ENCODE assay signal across 8 mouse cellular contexts in genomic region chr1:77515651-77515981, GRCm38 (mm10). TPM values are rescaled to one million over a fixed set of nuclear protein-coding genes. Genes with fewer than 3 reads are reported as not detected.
DNase-seq lines count a peak whose midpoint lies in the region; ATAC-seq and TF ChIP-seq lines count a peak whose summit lies in the region.

No protein-coding gene starts in this region.

- H3K27ac ChIP-seq in heart, embryonic 11.5 days (ENCODE audit: low read depth, low read length): no peak overlapping the region
- H3K27ac ChIP-seq in limb, embryonic 10.5 days: peak overlapping the region; percentile 91
- H3K27ac ChIP-seq in midbrain, embryonic 14.5 days (replicated peaks; ENCODE audit: low read depth, low read length): peak overlapping the region; percentile 66

- WGBS in heart, embryonic 11.5 days (ENCODE audit: insufficient replicate concordance): 0% methylated on average over 12 of the region's 12 CpGs
- under 1% methylated on average over 12 of the region's 12 CpGs for WGBS in limb, embryonic 10.5 days
- 1% methylated on average over 12 of the region's 12 CpGs for WGBS in midbrain, embryonic 14.5 days

- peak overlapping the region; percentile 97 for H3K4me2 ChIP-seq in heart, embryonic 11.5 days
- peak overlapping the region; percentile 69 for H3K4me2 ChIP-seq in midbrain, embryonic 14.5 days (ENCODE audit: low read length)

- POLR2A ChIA-PET in Patski (lab: Charles Lee): no interaction called here

- CTCF ChIA-PET in Patski (lab: Charles Lee): interaction anchor here (0.7 to 2.5 kb wide), 7 partner anchors 7 to 1863 kb away, joined by 3 to 17 read pairs (median 4); no protein-coding TSS in a partner anchor

- H3K9me3 ChIP-seq in heart, embryonic 11.5 days (replicated peaks; ENCODE audit: control insufficient read depth, low read length): no peaks in the 10 kb centered on the region
- H3K9me3 ChIP-seq in limb, embryonic 10.5 days (replicated peaks): no peaks in the 10 kb centered on the region
- H3K9me3 ChIP-seq in midbrain, embryonic 14.5 days (ENCODE audit: control insufficient read depth, low read length): no peaks in the 10 kb centered on the region

- H3K27me3 ChIP-seq in Patski: no peaks in the 10 kb centered on the region
- no peaks in the 10 kb centered on the region; the same call in 1 of the 2 replicates for H3K27me3 ChIP-seq in heart, embryonic 11.5 days (ENCODE audit: control insufficient read depth, insufficient read depth, low read length)
- peaks cover 17% of the 10 kb centered on the region for H3K27me3 ChIP-seq in limb, embryonic 10.5 days (ENCODE audit: low read depth, poor library complexity, severe bottlenecking)
- H3K27me3 ChIP-seq in midbrain, embryonic 14.5 days (ENCODE audit: control insufficient read depth, insufficient read depth, low read length): no peaks in the 10 kb centered on the region

- peak overlapping the region; percentile 64 for H3K4me3 ChIP-seq in heart, embryonic 11.5 days (ENCODE audit: low read depth, low read length)
- peak overlapping the region; percentile 81 for H3K4me3 ChIP-seq in limb, embryonic 10.5 days
- H3K4me3 ChIP-seq in midbrain, embryonic 14.5 days (replicated peaks; ENCODE audit: low read depth, low read length): peak overlapping the region; percentile 62

- H3K9ac ChIP-seq in heart, embryonic 11.5 days (ENCODE audit: low read depth, low read length): peak overlapping the region; percentile 64
- peak overlapping the region; percentile 49 for H3K9ac ChIP-seq in midbrain, embryonic 14.5 days (replicated peaks; ENCODE audit: low read length)

- TF ChIP-seq CTCF in Patski (IDR thresholded peaks at IDR 0.05): no peak

- in situ Hi-C loops in Patski (cut with MboI; ENCODE audit: low pct_unique_long_range_greater_than_20kb): loop anchor here (5.0 to 25.0 kb wide), 7 partner anchors 311 to 1863 kb away; no protein-coding TSS in a partner anchor

- H3K36me3 ChIP-seq in heart, embryonic 11.5 days (ENCODE audit: control insufficient read depth, insufficient read depth, low read length): no peaks in the 10 kb centered on the region
- peaks cover 5% of the 10 kb centered on the region for H3K36me3 ChIP-seq in limb, embryonic 10.5 days
- no peaks in the 10 kb centered on the region for H3K36me3 ChIP-seq in midbrain, embryonic 14.5 days (ENCODE audit: control insufficient read depth, insufficient read depth, low read length)

- no peak for DNase-seq in frontal cortex, postnatal 10 days (ENCODE audit: low spot score in 2 of 2)
- no peak for DNase-seq in Patski (ENCODE audit: low read depth, low spot score)
- no peak for DNase-seq in limb, embryonic 10.5 days (ENCODE audit: low spot score)
- peak; percentile 72 for DNase-seq in midbrain, embryonic 14.5 days
- no peak for DNase-seq in frontal cortex, postnatal 25 days (ENCODE audit: low spot score in 2 of 2)

- ATAC-seq in frontal cortex, adult (ENCODE audit: low TSS enrichment): peak; percentile 4; the same call in 1 of the 2 replicates
- peak; percentile 33 for ATAC-seq in Patski
- ATAC-seq in heart, embryonic 11.5 days (replicated peaks; ENCODE audit: insufficient number of reproducible peaks, low FRiP score, low TSS enrichment): no peak
- no peak for ATAC-seq in midbrain, embryonic 14.5 days (ENCODE audit: low FRiP score, low TSS enrichment)
- no peak for ATAC-seq in inflammation-experienced regulatory T-cells, adult 6 months

- no peaks in the 10 kb centered on the region for H3K4me1 ChIP-seq in heart, embryonic 11.5 days (ENCODE audit: control insufficient read depth, insufficient read depth, low read length)
- H3K4me1 ChIP-seq in limb, embryonic 10.5 days: peaks cover 45% of the 10 kb centered on the region
- H3K4me1 ChIP-seq in midbrain, embryonic 14.5 days (ENCODE audit: control insufficient read depth, insufficient read depth, low read length): peaks cover 23% of the 10 kb centered on the region

RNA-seq across cellular contexts. Expression of gene Epha4, which starts 0.7 kb away (rescaled TPM):
- 25.9 TPM for polyA plus RNA-seq in Patski (2021)
- polyA plus RNA-seq in heart, embryonic 11.5 days (2014; fragmentation: Nextera tagmentation; extraction: Ambion mirVana): 7.4 TPM in 2 replicates
- polyA plus RNA-seq in limb, embryonic 10.5 days (2016; fragmentation: Nextera tagmentation; extraction: Ambion mirVana): 24.9 and 44.3 TPM in 2 replicates
- 40.6 and 46.5 TPM in 2 replicates for polyA plus RNA-seq in midbrain, embryonic 14.5 days (2014; fragmentation: Nextera tagmentation; extraction: Ambion mirVana)
- under 1 TPM in 1 of 3 experiments, not detected in 2; 0.39 TPM for polyA plus RNA-seq in inflammation-experienced regulatory T-cells, adult 6 months (2017; shearing (Covaris generic))

Comparison
In these comparisons a context has a peak if more than half of its experiments do, and no peak if none do; other contexts are left out.
1. ATAC-seq: peak in frontal cortex, adult (single experiment) and Patski (single experiment); none in heart, embryonic 11.5 days (single experiment), midbrain, embryonic 14.5 days (single experiment) and inflammation-experienced regulatory T-cells, adult 6 months (single experiment).
2. Peak in every context shown above with its lines, with median percentiles within 50 percentile points of each other: H3K4me3 ChIP-seq.